Mouse (Mus musculus): ENCODE data around the gene Gnb4. TPM values are rescaled to one million over a fixed set of nuclear protein-coding genes. Genes with fewer than 3 reads are reported as not detected.

Gene Gnb4
- polyA plus RNA-seq, 1 experiment from 2014 or later: 82.5 TPM

- Histone ChIP-seq H3K4me3 (no peak overlapping the region), H3K4me2 (no peak overlapping the region), H3K27ac (no peak overlapping the region), H3K36me3 (peaks cover 53% of the 10 kb centered on the region), H3K4me1 (no peaks in the 10 kb centered on the region), H3K9me3 (no peaks in the 10 kb centered on the region), H3K9ac (no peak overlapping the region), H3K27me3 (no peaks in the 10 kb centered on the region)
- ATAC-seq (ENCODE audit: borderline replicate concordance, extremely low read depth, low FRiP score, low TSS enrichment): no peak
- WGBS: 88% methylated on average over 2 of the region's 2 CpGs
Measured at GRCm38 (mm10) chr3:32573086-32573485, 43.3 kb downstream of the Gnb4 start.

- WGBS: 83% methylated on average over 6 of the region's 6 CpGs
- Histone ChIP-seq H3K36me3 (peaks cover 34% of the 10 kb centered on the region), H3K9me3 (no peaks in the 10 kb centered on the region), H3K4me2 (no peak overlapping the region), H3K4me3 (no peak overlapping the region), H3K27ac (no peak overlapping the region), H3K4me1 (no peaks in the 10 kb centered on the region), H3K27me3 (no peaks in the 10 kb centered on the region), H3K9ac (no peak overlapping the region)
- no peak; the same call in 1 of the 2 replicates for ATAC-seq (ENCODE audit: borderline replicate concordance, extremely low read depth, low FRiP score, low TSS enrichment)
Measured at GRCm38 (mm10) chr3:32563401-32563800, 53.0 kb downstream of the Gnb4 start.

DNA sequence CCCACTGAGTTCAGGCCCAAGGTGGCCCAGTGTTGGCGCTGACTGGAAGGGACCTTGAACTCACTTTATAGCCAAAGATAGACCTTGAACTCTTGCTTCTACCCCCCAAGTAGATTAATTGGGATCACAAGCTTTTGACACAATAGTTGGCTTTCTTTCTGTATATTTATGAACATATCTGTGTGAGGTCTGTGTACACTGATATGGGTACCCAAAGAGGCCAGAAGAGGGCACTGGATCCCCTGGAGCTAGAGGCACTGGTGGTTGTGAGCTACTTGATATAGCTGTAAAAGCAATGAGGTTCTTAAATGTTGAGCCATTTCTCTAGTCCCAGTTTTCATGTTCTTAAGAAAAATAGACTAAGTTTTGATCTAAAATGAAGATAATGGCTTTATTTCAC is 63.3 kb downstream of the Gnb4 start:
- no peaks in the 10 kb centered on the region for H3K27me3 ChIP-seq
- no peak overlapping the region for H3K9ac ChIP-seq
- H3K4me2 ChIP-seq: no peak overlapping the region
- H3K9me3 ChIP-seq: no peaks in the 10 kb centered on the region
- H3K4me1 ChIP-seq: no peaks in the 10 kb centered on the region
- ATAC-seq (ENCODE audit: borderline replicate concordance, extremely low read depth, low FRiP score, low TSS enrichment): no peak
- H3K27ac ChIP-seq: no peak overlapping the region
- peaks cover 26% of the 10 kb centered on the region for H3K36me3 ChIP-seq
- H3K4me3 ChIP-seq: no peak overlapping the region
- 100% methylated on average over 1 of the region's 1 CpGs for WGBS

GRCm38 (mm10) chr3:32538091-32538490 is 78.3 kb downstream of the Gnb4 start:
- no peak for ATAC-seq (ENCODE audit: borderline replicate concordance, extremely low read depth, low FRiP score, low TSS enrichment)
- H3K27me3 ChIP-seq: no peaks in the 10 kb centered on the region
- WGBS: 91% methylated on average over 5 of the region's 5 CpGs
- peaks cover 36% of the 10 kb centered on the region for H3K36me3 ChIP-seq
- H3K27ac ChIP-seq: no peak overlapping the region
- H3K4me2 ChIP-seq: no peak overlapping the region
- H3K9ac ChIP-seq: no peak overlapping the region
- H3K4me1 ChIP-seq: no peaks in the 10 kb centered on the region
- H3K9me3 ChIP-seq: no peaks in the 10 kb centered on the region
- no peak overlapping the region for H3K4me3 ChIP-seq

DNA sequence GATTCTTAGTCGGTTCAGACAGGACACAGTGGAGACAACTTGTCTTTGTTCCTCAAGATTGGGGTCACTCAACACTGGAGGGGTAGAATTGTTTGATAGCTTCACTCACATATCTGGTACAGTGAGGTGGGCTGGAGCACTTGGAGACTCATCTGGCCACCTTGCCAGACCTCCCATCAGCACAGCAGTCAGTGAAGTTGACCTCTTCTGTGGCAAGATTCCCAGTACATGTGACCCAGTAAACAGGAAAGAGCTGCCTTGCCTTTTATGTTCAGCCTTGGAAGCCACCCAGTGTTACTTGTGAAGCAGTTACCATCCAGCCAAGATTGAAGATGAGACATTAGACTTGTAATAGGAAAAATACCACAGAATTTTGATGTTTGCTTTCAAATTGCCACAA is 78.8 kb downstream of the Gnb4 start:
- Histone ChIP-seq H3K4me2 (no peak overlapping the region), H3K27me3 (no peaks in the 10 kb centered on the region), H3K9me3 (no peaks in the 10 kb centered on the region), H3K36me3 (peaks cover 31% of the 10 kb centered on the region), H3K9ac (no peak overlapping the region), H3K4me3 (no peak overlapping the region), H3K4me1 (no peaks in the 10 kb centered on the region), H3K27ac (no peak overlapping the region)
- 71% methylated on average over 1 of the region's 1 CpGs for WGBS
- ATAC-seq (ENCODE audit: borderline replicate concordance, extremely low read depth, low FRiP score, low TSS enrichment): peak; percentile 64; the same call in 1 of the 2 replicates

DNA sequence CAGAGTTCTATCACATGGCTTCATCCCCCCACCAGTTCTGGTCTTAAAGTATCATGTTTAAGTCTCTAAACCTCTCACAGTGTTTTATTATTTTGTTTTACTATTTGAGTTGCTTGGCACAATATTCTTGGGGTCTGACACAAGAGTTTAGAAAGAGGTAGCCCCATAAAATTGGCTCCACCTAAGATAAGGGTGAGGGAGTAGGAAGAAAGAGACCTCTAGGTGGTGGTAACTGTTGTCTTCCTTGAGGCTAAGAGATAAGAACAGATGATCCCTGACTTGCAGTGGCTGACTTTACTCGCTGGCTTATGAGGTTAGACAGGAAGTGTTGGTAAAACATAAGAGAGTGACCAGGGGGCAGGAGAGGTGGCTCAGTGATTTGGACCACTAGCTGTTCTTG is 80.7 kb downstream of the Gnb4 start:
- no peaks in the 10 kb centered on the region for H3K27me3 ChIP-seq
- WGBS: 56% methylated on average over 1 of the region's 1 CpGs
- H3K27ac ChIP-seq: no peak overlapping the region
- peaks cover 33% of the 10 kb centered on the region for H3K36me3 ChIP-seq
- no peaks in the 10 kb centered on the region for H3K9me3 ChIP-seq
- H3K4me3 ChIP-seq: no peak overlapping the region
- no peaks in the 10 kb centered on the region for H3K4me1 ChIP-seq
- ATAC-seq (ENCODE audit: borderline replicate concordance, extremely low read depth, low FRiP score, low TSS enrichment): no peak
- no peak overlapping the region for H3K9ac ChIP-seq
- H3K4me2 ChIP-seq: no peak overlapping the region

Other genes with a start within 250 kb of the Gnb4 start
- gene Pik3ca, start 218.9 kb downstream of the Gnb4 start, polyA plus RNA-seq (2015; fragmentation: Nextera tagmentation; extraction: Ambion mirVana): 10.5 and 10.9 TPM in 2 replicates
- 0.09 TPM in 1 of 2 replicates, not detected in the other for gene Kcnmb3, start 124.4 kb downstream of the Gnb4 start, polyA plus RNA-seq (2015; fragmentation: Nextera tagmentation; extraction: Ambion mirVana)
- 38.0 and 38.6 TPM in 2 replicates for gene Zfp639, start 106.3 kb downstream of the Gnb4 start, polyA plus RNA-seq (2015; fragmentation: Nextera tagmentation; extraction: Ambion mirVana)
- gene Mfn1, start 87.1 kb downstream of the Gnb4 start, polyA plus RNA-seq (2015; fragmentation: Nextera tagmentation; extraction: Ambion mirVana): 22.9 and 36.1 TPM in 2 replicates
- gene Actl6a, start 89.7 kb upstream of the Gnb4 start, polyA plus RNA-seq (2015; fragmentation: Nextera tagmentation; extraction: Ambion mirVana): 174 and 181 TPM in 2 replicates
- gene Ndufb5, start 120.4 kb upstream of the Gnb4 start, polyA plus RNA-seq (2015; fragmentation: Nextera tagmentation; extraction: Ambion mirVana): 291 and 306 TPM in 2 replicates
- gene Mrpl47, start 121.0 kb upstream of the Gnb4 start, polyA plus RNA-seq (2015; fragmentation: Nextera tagmentation; extraction: Ambion mirVana): 30.7 and 32.5 TPM in 2 replicates
- 4.9 and 6.2 TPM in 2 replicates for gene Usp13, start 201.0 kb upstream of the Gnb4 start, polyA plus RNA-seq (2015; fragmentation: Nextera tagmentation; extraction: Ambion mirVana)